Mouse (Mus musculus) bone marrow macrophage, adult 2 months (primary cell): ENCODE measurements around the gene March10.

Experiments used
- CTCF ChIP-seq: IDR thresholded peaks from 2 replicates; pipeline ENCODE4 v1.5.1; 2012; ENCODE audit warnings: low read depth, mild to moderate bottlenecking, low read length, moderate library complexity
- POLR2A ChIP-seq: IDR thresholded peaks from 2 replicates; pipeline ENCODE4 v1.6.1; 2012; ENCODE audit warnings: mild to moderate bottlenecking, low read depth, low read length, borderline replicate concordance

GRCm38 (mm10) chr11:105331129-105331528 is 125.4 kb downstream of the March10 start:
- TF ChIP-seq CTCF: no peak
- no peak for TF ChIP-seq POLR2A
